Mouse (Mus musculus) regulatory T cell (primary cell): Measurements from ENCODE around the gene Gsto2.

Experiments used
- in situ Hi-C: fragments of 300-600 bp; cut with MboI, MseI; formaldehyde crosslinking; loops from one replicate; pipeline ENCODE4 v1.15.1; 2025; ENCODE audit warnings: high pct_unique_total_duplicates

Gene Gsto2

GRCm38 (mm10) chr19:47890489-47891130 is 25.3 kb downstream of the Gsto2 start:
- in situ Hi-C loops, result no loop called here

GRCm38 (mm10) chr19:47891562-47892312 is 26.4 kb downstream of the Gsto2 start:
- in situ Hi-C loops, result no loop called here

GRCm38 (mm10) chr19:47893092-47893491 is 27.8 kb downstream of the Gsto2 start:
- in situ Hi-C loops, result no loop called here

GRCm38 (mm10) chr19:47898472-47899079 is 33.2 kb downstream of the Gsto2 start:
- in situ Hi-C loops, result no loop called here

- in situ Hi-C loops, result no loop called here
Observed at GRCm38 (mm10) chr19:47900012-47900411, 34.7 kb downstream of the Gsto2 start.

- in situ Hi-C loops, result no loop called here
Observed at GRCm38 (mm10) chr19:47900558-47900957, 35.2 kb downstream of the Gsto2 start.

- in situ Hi-C loops, result no loop called here
Observed at GRCm38 (mm10) chr19:47902316-47903201, 37.2 kb downstream of the Gsto2 start.

- in situ Hi-C loops, result no loop called here
Observed at GRCm38 (mm10) chr19:47903679-47904078, 38.3 kb downstream of the Gsto2 start.

GRCm38 (mm10) chr19:47905081-47905480 is 39.7 kb downstream of the Gsto2 start:
- in situ Hi-C loops, result no loop called here

GRCm38 (mm10) chr19:47905603-47906002 is 40.3 kb downstream of the Gsto2 start:
- in situ Hi-C loops, result no loop called here

- in situ Hi-C loops, result no loop called here
Observed at GRCm38 (mm10) chr19:47907596-47907995, 42.3 kb downstream of the Gsto2 start.

GRCm38 (mm10) chr19:47908961-47909371 is 43.6 kb downstream of the Gsto2 start:
- in situ Hi-C loops, result no loop called here

GRCm38 (mm10) chr19:47909387-47910116 is 44.2 kb downstream of the Gsto2 start:
- in situ Hi-C loops, result no loop called here

- in situ Hi-C loops, result no loop called here
Observed at GRCm38 (mm10) chr19:47910117-47910618, 44.8 kb downstream of the Gsto2 start.

- in situ Hi-C loops, result no loop called here
Observed at GRCm38 (mm10) chr19:47910751-47911150, 45.4 kb downstream of the Gsto2 start.

GRCm38 (mm10) chr19:47913344-47913743 is 48.0 kb downstream of the Gsto2 start:
- in situ Hi-C loops, result no loop called here

GRCm38 (mm10) chr19:47914191-47914590 is 48.9 kb downstream of the Gsto2 start:
- in situ Hi-C loops, result no loop called here

GRCm38 (mm10) chr19:47915251-47915650 is 49.9 kb downstream of the Gsto2 start:
- in situ Hi-C loops, result no loop called here

- in situ Hi-C loops, result no loop called here
Observed at GRCm38 (mm10) chr19:47917396-47917795, 52.1 kb downstream of the Gsto2 start.

- in situ Hi-C loops, result no loop called here
Observed at GRCm38 (mm10) chr19:47918016-47918415, 52.7 kb downstream of the Gsto2 start.
